Mouse (Mus musculus) cerebellum, adult 2 months (tissue): ENCODE results near the gene Ogdh.

Experiments
- CTCF ChIP-seq: fragments of 200-500 bp; IDR thresholded peaks from 2 replicates; pipeline ENCODE4 v1.5.1; 2011; ENCODE audit warnings: low read depth, mild to moderate bottlenecking, control low read depth, low read length, moderate library complexity, borderline replicate concordance; ENCODE audit not compliant: insufficient read depth
- POLR2A ChIP-seq: fragments of 200-500 bp; IDR thresholded peaks from 2 replicates; pipeline ENCODE4 v1.6.1; 2011; ENCODE audit warnings: low read length, control low read depth, borderline replicate concordance; ENCODE audit not compliant: insufficient read depth

DNA sequence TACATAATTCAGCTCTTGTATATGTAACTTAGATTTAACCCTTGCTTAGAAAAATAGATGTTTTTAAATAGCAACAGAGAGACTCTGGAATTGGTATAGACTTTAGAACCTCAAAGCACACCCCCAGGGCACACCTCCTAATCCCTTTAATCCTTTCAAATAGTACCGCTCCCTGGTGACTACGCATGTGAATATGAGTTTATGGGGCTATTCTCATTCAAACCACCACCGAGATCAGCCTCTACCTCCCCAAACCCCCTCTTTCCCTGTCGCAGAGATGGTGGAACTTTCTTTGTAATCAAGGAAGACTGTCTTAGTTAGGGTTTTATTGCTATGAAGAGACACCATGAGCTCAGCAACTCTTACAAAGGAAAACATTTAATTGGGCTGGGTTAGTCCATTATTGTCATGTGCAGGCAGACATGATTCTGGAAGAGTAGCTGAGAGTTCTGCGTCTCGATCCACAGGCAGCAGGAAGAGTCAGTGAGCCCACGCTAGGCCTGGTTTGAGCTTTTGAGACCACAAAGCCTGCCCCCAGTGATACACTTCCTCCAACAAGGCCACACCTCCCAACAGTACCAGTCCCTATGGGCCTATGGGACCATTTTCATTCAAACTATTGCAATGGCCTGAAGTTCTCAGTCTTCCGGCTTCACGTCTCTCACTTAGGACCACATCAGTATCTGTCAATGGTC lies 73.3 kb downstream of the Ogdh start:
- TF ChIP-seq CTCF (no peak), POLR2A (no peak)
